Mouse (Mus musculus) bone marrow, adult 2 months (tissue): ENCODE data around the gene Tspan3. TPM values are rescaled to one million over a fixed set of nuclear protein-coding genes. Genes with fewer than 3 reads are reported as not detected.

Experiments used
- H3K27ac ChIP-seq: fragments of 200-500 bp; 2 replicates; pipeline ENCODE4 v1.5.1; 2012; ENCODE audit warnings: low read depth, mild to moderate bottlenecking, control low read depth, inconsistent platforms, low read length; ENCODE audit not compliant: control insufficient read depth, poor library complexity, insufficient read depth
- H3K4me1 ChIP-seq: fragments of 200-500 bp; 2 replicates; pipeline ENCODE4 v1.6.1; 2011; ENCODE audit warnings: low read length; ENCODE audit not compliant: control insufficient read depth, insufficient read depth
- H3K4me3 ChIP-seq: fragments of 200-500 bp; replicated peaks from 2 replicates; pipeline ENCODE3; 2011; ENCODE audit warnings: mild to moderate bottlenecking, low read depth, low read length, control low read depth; ENCODE audit not compliant: control insufficient read depth
- CTCF ChIP-seq: fragments of 200-500 bp; IDR thresholded peaks from 2 replicates; pipeline ENCODE4 v1.5.1; 2011; ENCODE audit warnings: low read length, control low read depth; ENCODE audit not compliant: control insufficient read depth, insufficient read depth
- POLR2A ChIP-seq: fragments of 200-500 bp; IDR thresholded peaks from 2 replicates; pipeline ENCODE4 v1.6.1; 2011; ENCODE audit warnings: low read depth, mild to moderate bottlenecking, control low read depth, low read length, borderline replicate concordance; ENCODE audit not compliant: control insufficient read depth
- WGBS: fragments of 180-500 bp; shearing (Covaris S2); methylation state at CpG from one replicate; pipeline ENCODE4 v1.1.7; 2018; 5-methylcytosine and 5-hydroxymethylcytosine counted together
- polyA plus RNA-seq: library from polyadenylated mRNA; stranded (reverse); fragments of >200 nt; gene quantifications from 2 replicates; pipeline ENCODE4 v1.2.4, GENCODE M21; 2011; ENCODE audit warnings: low replicate concordance; ENCODE audit not compliant: missing spikeins, insufficient read depth, insufficient read length

Gene Tspan3
- polyA plus RNA-seq, 1 experiment = 9.4 TPM

GRCm38 (mm10) chr9:56160341-56161141 is 4.7 kb downstream of the Tspan3 start:
- no peak for TF ChIP-seq CTCF
- no peaks in the 10 kb centered on the region for H3K4me1 ChIP-seq
- H3K27ac ChIP-seq = no peak overlapping the region
- peak overlapping the region; percentile 67 for H3K4me3 ChIP-seq
- WGBS = 1% methylated on average over 80 of the region's 82 CpGs

GRCm38 (mm10) chr9:56159456-56159855 is 5.8 kb downstream of the Tspan3 start:
- H3K4me3 ChIP-seq = no peak overlapping the region
- TF ChIP-seq CTCF = no peak
- TF ChIP-seq POLR2A = no peak
- no peak overlapping the region for H3K27ac ChIP-seq
- 66% methylated on average over 2 of the region's 2 CpGs for WGBS
- no peaks in the 10 kb centered on the region for H3K4me1 ChIP-seq

- Histone ChIP-seq H3K4me3 (no peak overlapping the region), H3K27ac (no peak overlapping the region), H3K4me1 (no peaks in the 10 kb centered on the region)
- no peak for TF ChIP-seq POLR2A
- no peak for TF ChIP-seq CTCF
- 46% methylated on average over 2 of the region's 2 CpGs for WGBS
Observed at GRCm38 (mm10) chr9:56158077-56158476, 7.2 kb downstream of the Tspan3 start.

DNA sequence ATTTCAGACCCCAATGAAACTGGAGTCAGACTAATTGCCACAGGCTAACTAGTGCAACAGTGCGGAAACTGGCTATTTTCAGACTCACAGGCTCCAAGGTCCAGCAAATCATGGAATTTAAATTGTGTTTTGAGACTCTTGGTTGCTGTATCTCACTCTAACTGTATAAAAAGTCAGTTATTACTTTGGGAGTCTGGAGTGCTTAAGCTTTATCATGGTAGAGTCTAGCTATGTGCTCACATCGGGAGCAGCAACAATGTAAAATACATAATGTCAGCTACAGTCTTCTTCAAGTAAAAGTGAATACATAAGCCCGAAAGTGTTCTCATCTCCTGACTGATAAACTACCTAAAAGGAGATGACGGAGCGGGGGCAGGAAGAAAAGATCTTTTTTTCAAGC is 10.7 kb downstream of the Tspan3 start:
- TF ChIP-seq POLR2A (no peak), CTCF (no peak)
- H3K4me3 ChIP-seq = no peak overlapping the region
- no peaks in the 10 kb centered on the region for H3K4me1 ChIP-seq
- no peak overlapping the region for H3K27ac ChIP-seq
- WGBS = 85% methylated on average over 5 of the region's 5 CpGs

- H3K4me3 ChIP-seq = no peak overlapping the region
- 56% methylated on average over 4 of the region's 4 CpGs for WGBS
- TF ChIP-seq CTCF = no peak
- TF ChIP-seq POLR2A = no peak
- H3K27ac ChIP-seq = no peak overlapping the region
- no peaks in the 10 kb centered on the region for H3K4me1 ChIP-seq
Observed at GRCm38 (mm10) chr9:56152482-56153007, 12.7 kb downstream of the Tspan3 start.

DNA sequence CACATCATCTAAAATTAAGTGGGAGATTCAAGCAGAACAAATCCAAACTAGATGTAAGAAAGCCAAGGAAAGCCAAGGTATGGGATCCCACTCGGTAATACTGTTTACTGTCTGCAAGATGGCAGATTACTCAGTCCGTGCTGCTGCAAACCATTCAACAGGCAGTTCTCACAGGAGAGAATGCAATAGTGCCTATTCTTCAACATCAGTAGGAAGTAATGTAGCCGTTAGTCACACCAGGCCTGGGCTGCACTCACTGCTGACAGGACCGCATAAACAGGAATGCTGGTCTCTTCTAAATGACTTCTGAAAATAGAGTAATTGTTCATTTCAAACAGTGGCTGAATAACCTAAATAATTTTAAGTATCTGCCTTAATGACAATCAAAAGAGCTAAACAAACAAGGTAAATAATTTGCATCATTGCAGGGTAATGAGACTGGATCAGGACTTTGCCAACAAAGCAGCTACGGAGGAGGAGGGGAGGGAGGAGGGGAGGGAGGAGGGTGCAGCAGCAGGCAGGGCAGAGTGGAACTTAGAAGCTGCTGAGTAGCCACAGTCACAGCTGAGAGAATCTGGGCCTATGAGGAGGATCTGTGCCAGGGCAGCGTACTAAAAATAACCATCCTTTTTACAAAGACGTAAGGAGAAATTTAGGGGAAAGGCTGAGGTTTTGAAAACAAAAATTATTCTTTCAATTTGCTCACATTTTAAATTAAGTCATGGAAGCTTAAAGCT is 13.4 kb downstream of the Tspan3 start:
- H3K27ac ChIP-seq = no peak overlapping the region
- TF ChIP-seq CTCF (no peak), POLR2A (no peak)
- no peaks in the 10 kb centered on the region for H3K4me1 ChIP-seq
- H3K4me3 ChIP-seq = no peak overlapping the region
- 48% methylated on average over 7 of the region's 7 CpGs for WGBS

DNA sequence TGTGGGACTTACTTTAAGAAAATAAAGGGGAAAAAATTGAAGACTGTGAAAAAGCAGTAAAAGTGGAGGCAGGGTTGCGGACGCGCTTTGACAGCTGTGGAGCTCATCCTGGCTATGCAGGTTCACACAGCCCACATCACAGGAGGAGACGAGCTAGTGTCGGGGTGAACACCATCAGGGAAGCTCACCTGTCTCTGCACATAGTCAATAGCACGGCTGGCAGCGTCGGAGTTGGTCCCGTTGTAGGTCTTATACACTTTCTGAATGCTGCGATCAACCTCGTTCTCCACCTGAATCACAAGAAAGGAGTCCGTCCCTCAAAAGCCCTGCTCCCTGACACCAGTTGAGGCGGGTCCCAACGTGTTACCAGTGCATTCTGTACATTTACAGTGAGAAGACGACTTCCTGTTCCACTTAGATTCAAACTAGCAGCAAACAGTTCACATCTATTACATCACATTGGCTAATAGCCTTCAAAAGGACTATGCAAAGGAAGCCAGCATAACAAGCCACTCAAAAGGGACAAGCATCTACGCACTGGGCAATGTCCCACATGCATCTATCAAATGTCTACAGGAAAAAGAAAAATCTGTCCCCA is 18.9 kb downstream of the Tspan3 start:
- H3K4me3 ChIP-seq = no peak overlapping the region
- no peaks in the 10 kb centered on the region for H3K4me1 ChIP-seq
- TF ChIP-seq CTCF (no peak), POLR2A (no peak)
- no peak overlapping the region for H3K27ac ChIP-seq
- 81% methylated on average over 16 of the region's 16 CpGs for WGBS

DNA sequence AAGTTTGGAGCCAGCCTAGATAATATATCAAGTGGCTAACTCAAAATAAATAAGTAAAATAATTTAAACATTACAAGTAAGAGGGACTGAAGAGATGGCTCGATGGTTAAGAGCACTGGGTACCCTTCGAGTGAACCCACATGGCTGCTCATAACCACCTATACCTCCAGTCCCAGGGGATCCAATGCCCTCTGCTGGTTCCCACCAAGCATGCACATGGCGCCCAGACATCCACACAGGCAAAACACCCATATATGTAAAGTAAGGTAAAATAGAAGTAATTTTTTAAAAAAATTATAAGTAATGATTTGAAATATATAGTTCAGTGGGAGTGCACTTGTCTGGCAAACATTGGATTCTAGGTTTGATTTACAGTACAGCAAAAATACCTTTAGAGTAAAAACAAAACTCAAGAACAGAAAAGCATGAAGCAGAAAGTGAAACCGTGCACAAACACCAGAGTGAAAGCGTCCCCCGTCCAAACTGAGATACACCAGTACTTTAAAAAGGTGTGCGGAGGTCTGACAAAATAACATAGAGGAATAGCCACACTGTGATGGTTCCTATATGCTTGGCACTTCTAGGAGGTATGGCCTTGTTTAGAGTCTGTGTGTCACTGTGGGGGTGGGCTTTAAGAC is 20.8 kb downstream of the Tspan3 start:
- no peak overlapping the region for H3K4me3 ChIP-seq
- H3K4me1 ChIP-seq = no peaks in the 10 kb centered on the region
- no peak overlapping the region for H3K27ac ChIP-seq
- 74% methylated on average over 7 of the region's 7 CpGs for WGBS
- TF ChIP-seq CTCF = peak; percentile 23; the same call in 1 of the 2 replicates
- TF ChIP-seq POLR2A = no peak
